Mouse (Mus musculus): ENCODE measurements around the gene Arhgap33.
A peak's percentile ranks its signal among the peaks of the same experiment; 100 is the strongest.
"Not testable (repeated sequence)": the region's sequence is repeated elsewhere in the genome, so short reads cannot be mapped to it uniquely, and the experiment has no call there.

The Arhgap33 gene

GRCm38 (mm10) chr7:30552102-30553020 lies 17.5 kb upstream of the Arhgap33 start, which contains the start of the genes Hspb6 and Proser3:
Hspb6 (plus strand) TSS chr7:30552178.
Proser3 (minus strand) TSS chr7:30552299.
- peak; percentile 99 for DNase-seq

- DNase-seq, result no peak
These were observed 16.7 kb upstream of the Arhgap33 start for GRCm38 (mm10) chr7:30551445-30552101.

- no peak for DNase-seq
These were observed 15.7 kb upstream of the Arhgap33 start for GRCm38 (mm10) chr7:30550603-30551002.

- DNase-seq, result no peak
These were observed 15.0 kb upstream of the Arhgap33 start for GRCm38 (mm10) chr7:30549880-30550279.

DNA sequence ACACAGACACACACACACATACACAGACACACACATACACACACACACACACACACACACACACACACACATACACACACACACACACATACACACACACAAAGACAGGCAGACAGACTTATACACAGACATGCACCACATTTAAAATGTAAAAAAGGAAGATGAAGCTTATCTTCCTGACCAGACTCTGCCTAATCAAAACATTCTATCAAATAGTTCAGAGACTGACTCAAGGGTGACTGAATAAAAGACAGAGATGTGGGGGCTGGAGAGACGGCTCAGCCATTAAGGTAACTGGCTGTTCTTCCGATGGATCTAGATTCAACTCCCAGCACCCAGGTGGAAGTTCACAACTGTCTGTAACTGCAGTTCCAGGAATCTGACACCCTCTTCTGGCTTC lies 9.5 kb upstream of the Arhgap33 start:
- no peak for DNase-seq

DNA sequence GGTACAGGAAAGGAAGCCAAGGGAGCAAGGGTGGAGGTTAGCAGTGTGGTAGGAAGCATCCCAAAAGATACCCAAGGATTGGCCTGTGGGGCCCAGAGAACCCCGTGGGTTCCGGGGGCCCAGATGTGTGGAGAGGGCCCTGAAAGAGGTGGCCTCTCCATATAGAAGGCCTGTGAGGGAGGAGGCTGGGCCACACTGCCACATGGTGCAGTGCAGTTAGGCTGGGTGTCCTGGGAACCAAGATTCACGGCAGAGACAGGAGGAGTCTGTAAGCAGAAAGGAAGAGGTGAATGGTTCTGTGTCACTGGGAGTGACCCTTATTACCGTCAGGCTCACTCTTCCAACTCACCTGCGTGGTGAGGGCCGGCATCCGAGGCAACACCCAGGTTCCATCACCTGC lies 5.7 kb upstream of the Arhgap33 start:
- no peak for DNase-seq

DNA sequence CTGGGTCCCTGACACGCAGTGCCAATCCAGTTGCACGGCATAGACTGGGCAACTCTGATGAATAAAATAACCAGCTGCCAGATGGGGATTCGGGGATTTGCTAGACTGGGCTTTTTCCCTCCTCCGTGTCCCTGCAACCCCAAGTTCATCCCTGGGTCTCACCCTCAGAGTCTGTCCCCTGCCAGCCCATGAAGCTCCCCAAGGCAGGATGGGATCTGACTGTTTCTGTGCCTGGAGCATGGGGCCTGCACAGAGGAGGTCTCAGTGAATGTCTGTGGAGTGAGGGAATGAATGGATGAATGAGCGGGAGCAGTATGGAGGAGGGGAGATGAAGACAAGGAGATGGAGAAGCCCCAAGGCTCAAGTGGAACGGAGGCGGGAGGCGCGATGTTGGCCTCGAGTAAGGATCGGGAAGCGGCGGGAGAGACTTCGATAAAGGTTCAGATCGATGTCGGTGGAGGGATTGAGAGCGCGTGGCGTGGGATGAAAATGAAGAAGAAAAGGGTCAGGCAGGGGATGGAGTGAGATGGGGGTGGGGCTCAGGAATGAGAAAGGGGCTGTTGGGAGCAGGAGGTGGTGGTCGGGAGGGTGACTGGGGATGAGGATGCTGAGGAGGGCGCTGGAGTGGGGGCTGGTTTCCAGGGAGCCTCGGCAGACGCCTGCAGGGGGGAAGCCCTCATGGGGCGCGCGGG lies 773 bp downstream of the Arhgap33 start:
- DNase-seq, result no peak

GRCm38 (mm10) chr7:30532931-30533330 lies 1.9 kb downstream of the Arhgap33 start:
- DNase-seq, result peak; percentile 76

- DNase-seq, result no peak
These were observed 3.5 kb downstream of the Arhgap33 start for GRCm38 (mm10) chr7:30531291-30531815.

DNA sequence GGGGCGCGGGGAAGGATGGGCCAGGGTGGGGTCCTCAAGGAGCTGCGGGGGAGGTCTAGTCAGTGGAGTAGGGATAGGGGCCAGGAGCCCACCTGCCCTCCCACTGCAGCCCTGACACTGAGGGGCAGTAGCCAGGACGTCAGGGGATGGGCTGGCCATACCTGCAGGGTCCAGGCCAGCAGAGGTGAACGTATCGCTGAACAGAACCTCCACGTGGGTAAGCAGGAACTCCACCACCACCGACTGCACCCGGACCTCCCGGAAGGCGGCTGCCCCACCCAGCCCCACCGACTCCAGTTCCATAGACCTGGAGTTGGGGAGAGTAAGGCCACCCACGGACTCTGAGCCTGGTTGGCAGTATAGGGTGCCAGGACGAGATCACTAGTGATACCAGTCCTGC lies 7.9 kb downstream of the Arhgap33 start:
- DNase-seq, result no peak

DNA sequence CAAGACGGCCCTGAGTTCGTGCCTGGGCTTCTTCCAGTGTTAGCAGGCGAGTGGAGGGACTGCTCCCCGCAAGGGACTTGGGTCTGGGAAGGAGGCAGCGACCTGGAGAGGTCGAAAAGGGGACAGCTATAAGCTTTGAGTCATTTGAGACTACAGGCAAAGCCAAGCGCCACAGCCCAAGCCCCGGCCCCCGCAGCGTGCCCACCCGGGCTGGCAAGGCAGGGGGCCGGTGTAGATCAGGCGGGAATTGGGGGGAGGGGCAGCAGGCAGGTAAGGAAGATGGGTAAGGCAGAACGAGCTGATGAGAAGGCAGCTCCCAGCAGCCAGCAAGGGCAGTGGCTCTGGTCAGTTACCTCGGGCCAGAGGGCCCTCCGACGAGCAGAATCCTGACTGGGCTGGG lies 8.5 kb downstream of the Arhgap33 start:
- DNase-seq, result no peak

GRCm38 (mm10) chr7:30525954-30526353 lies 8.9 kb downstream of the Arhgap33 start:
- DNase-seq, result no peak

DNA sequence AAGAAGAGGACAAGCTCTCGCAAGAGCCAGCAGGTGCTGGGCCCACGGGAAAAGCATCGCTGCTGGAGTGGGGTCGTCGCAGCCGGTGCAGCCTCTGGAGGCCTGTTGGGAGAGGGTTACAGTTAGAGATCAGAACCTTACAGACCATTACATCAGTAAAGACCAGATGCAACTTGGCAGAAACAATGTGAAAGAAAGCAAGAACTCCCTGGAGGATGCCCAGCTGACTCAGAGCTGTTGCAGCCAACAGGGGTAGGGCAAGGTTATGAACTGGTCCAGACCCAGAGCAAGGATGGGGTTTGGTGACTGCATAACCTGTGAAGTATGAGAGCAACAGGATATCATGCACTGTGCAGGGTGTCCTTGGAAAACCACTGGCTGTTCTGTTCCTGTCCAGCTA lies 10.4 kb downstream of the Arhgap33 start:
- no peak for DNase-seq

GRCm38 (mm10) chr7:30522871-30523270 lies 12.0 kb downstream of the Arhgap33 start:
- DNase-seq, result no peak

DNA sequence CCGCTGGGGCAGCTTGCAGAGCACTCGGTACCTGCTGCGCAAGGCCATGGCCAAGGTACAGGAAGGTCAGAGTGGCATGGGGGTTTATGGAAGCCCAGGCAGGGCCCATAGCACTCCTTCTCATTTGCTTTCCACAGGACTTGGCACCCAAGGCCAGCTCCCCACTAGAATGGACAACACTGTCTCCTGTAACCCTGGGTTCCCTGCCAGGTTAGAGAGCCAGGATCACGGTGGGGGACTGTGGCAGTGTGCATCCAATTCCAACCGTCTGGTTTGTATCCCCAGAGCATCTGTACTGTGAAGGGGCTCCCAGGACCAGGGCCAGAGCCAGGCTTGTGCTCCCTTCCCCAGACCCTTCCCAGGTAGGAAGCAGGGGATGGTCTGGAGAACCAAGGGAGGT lies 14.0 kb downstream of the Arhgap33 start:
- DNase-seq, result no peak

DNA sequence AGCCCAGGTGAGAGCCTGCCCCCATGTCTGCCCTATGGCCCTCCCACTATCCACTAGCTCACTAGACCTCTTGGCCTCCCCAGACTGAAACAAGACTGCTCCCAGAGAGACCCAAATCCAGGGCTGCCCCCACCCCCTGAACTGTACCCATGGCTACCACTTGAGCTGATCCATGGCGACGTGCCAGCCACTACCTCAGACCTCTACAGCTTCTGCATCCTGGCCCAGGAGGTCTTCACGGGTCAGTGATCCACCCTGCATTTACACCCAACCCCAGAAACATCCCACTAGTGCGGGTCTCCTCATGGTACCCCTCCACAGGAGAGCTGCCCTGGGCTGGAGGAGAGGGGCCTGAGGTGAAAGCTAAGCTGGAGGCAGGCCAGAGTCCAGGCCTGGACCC lies 14.5 kb downstream of the Arhgap33 start:
- peak; percentile 19 for DNase-seq

DNA sequence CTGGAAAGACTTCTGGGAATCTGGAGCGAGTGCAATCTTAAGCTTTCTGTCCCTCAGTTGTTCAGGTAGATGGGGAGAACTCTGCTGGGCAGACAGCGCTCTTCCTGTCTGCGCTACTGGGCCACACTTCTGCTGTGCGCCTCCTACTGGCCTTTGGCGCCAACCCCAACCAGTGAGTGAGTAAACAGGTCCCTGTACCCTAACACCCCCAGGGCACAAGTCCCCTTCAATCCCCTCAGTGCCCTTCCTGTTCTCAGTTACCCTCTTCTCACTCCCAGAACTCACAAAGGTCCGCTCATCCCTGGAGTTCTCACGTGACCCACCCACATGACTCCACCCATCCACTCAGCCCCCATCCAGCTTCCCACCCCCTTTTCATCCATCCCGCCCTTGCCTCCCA lies 16.5 kb downstream of the Arhgap33 start:
- no peak for DNase-seq

DNA sequence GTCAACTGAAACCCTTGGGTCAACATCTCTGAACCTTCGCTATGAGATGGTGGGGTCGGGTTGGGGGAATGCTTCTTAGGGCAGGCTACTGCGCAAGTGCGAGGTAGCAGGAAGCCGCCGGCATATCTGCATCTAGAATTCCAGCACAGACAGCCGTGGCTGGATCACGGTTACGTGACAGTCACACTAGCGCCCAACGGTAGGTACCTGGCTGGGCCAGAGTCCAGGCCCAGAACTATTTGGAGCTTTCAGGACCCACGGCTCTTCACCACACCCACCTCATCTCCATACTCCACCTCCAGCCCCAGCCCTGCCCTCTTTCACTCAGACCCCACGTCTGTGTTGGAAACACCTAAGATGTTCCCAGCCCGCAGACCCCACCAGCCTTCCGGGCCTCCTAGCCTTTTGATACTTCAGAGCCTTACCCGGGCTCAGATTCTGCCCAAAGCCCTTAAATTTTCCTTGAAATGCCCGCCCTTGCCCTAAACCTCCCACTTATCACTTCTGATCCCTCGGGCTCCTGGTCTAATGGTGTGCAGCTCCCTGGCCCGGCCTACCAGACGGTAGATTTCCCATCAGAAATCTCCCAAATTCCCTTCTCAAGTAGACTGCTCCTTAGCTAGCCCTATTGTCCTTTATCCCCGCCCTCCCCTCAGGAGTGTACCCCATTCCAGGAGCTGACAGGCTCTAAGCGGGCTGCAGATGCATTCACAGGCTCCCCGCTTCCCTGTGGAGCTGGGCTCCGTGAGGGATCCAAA lies 19.7 kb downstream of the Arhgap33 start:
- no peak for DNase-seq

- no peak for DNase-seq
These were observed 26.8 kb downstream of the Arhgap33 start for GRCm38 (mm10) chr7:30508061-30508460.

DNA sequence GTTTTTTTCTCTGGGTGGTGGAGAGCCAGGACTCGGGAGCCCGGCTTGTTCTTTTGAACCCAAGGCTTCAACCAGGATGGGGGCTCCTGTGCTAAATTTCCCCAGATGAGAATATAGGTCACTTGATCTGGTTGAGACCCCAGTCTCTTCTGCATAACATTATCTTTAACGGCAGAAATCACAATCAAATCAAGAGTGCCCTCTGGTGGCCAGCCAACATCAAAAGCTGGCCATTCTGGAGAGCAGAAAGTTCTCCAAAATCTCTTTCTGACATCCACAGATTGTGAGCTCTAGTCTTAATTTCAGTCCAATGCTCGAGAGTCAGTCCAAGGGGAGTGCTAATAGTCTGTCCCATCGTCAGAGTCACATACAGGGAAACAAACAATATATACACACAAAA lies 33.7 kb downstream of the Arhgap33 start:
- not testable (repeated sequence) for DNase-seq

- DNase-seq, result peak; percentile 54
These were observed 39.3 kb downstream of the Arhgap33 start for GRCm38 (mm10) chr7:30495506-30496042.

GRCm38 (mm10) chr7:30493401-30493931 lies 41.4 kb downstream of the Arhgap33 start, which contains the start of gene Prodh2:
Prodh2 (plus strand) TSS chr7:30493622.
- DNase-seq, result peak; percentile 87
